Mouse (Mus musculus): ENCODE data around the gene Galnt9. TPM values are rescaled to one million over a fixed set of nuclear protein-coding genes. Genes with fewer than 3 reads are reported as not detected.

Galnt9 gene
- polyA plus RNA-seq, 1 experiment from 2014 or later, result 0.67 TPM

GRCm38 (mm10) chr5:110564986-110565644 lies 21.0 kb downstream of the Galnt9 start:
- peaks cover 21% of the 10 kb centered on the region for H3K4me1 ChIP-seq
- H3K9me3 ChIP-seq, result no peaks in the 10 kb centered on the region
- no peak for DNase-seq (ENCODE audit: extremely low spot score, low spot score)
- no peaks in the 10 kb centered on the region for H3K36me3 ChIP-seq (replicated peaks)
- no peak overlapping the region for H3K27ac ChIP-seq
- no peak overlapping the region for H3K4me3 ChIP-seq
- 49% methylated on average over 4 of the region's 4 CpGs for WGBS
- no peaks in the 10 kb centered on the region for H3K27me3 ChIP-seq (ENCODE audit: poor library complexity, severe bottlenecking)

GRCm38 (mm10) chr5:110567547-110567946 lies 23.4 kb downstream of the Galnt9 start:
- H3K4me1 ChIP-seq, result peaks cover 29% of the 10 kb centered on the region
- H3K9me3 ChIP-seq, result no peaks in the 10 kb centered on the region
- H3K27me3 ChIP-seq (ENCODE audit: poor library complexity, severe bottlenecking), result no peaks in the 10 kb centered on the region
- WGBS, result 95% methylated on average over 2 of the region's 2 CpGs
- no peak overlapping the region for H3K4me3 ChIP-seq
- no peak overlapping the region for H3K27ac ChIP-seq
- DNase-seq (ENCODE audit: extremely low spot score, low spot score), result no peak
- no peaks in the 10 kb centered on the region for H3K36me3 ChIP-seq (replicated peaks)

GRCm38 (mm10) chr5:110574888-110575287 lies 30.7 kb downstream of the Galnt9 start:
- Histone ChIP-seq H3K27ac (no peak overlapping the region), H3K36me3 (replicated peaks) (no peaks in the 10 kb centered on the region), H3K27me3 (ENCODE audit: poor library complexity, severe bottlenecking) (no peaks in the 10 kb centered on the region; the same call in 1 of the 2 replicates)

GRCm38 (mm10) chr5:110579296-110579695 lies 35.1 kb downstream of the Galnt9 start:
- WGBS, result 92% methylated on average over 4 of the region's 4 CpGs
- no peak overlapping the region for H3K4me3 ChIP-seq
- no peak overlapping the region for H3K27ac ChIP-seq
- H3K36me3 ChIP-seq (replicated peaks), result no peaks in the 10 kb centered on the region
- no peak for DNase-seq (ENCODE audit: extremely low spot score, low spot score)
- no peaks in the 10 kb centered on the region for H3K4me1 ChIP-seq
- no peaks in the 10 kb centered on the region for H3K9me3 ChIP-seq
- no peaks in the 10 kb centered on the region; the same call in 1 of the 2 replicates for H3K27me3 ChIP-seq (ENCODE audit: poor library complexity, severe bottlenecking)

More at GRCm38 (mm10) chr5:110574888-110575287, 30.7 kb downstream of the Galnt9 start:
- 0 out of 2 replicates have a peak, but pooled peaks cover 10% of the 10 kb centered on the region for H3K4me1 ChIP-seq
- DNase-seq (ENCODE audit: extremely low spot score, low spot score), result no peak
- H3K4me3 ChIP-seq, result no peak overlapping the region
- no peaks in the 10 kb centered on the region for H3K9me3 ChIP-seq
- 80% methylated on average over 6 of the region's 6 CpGs for WGBS

- Histone ChIP-seq H3K9me3 (no peaks in the 10 kb centered on the region), H3K4me1 (no peaks in the 10 kb centered on the region), H3K27ac (no peak overlapping the region), H3K36me3 (replicated peaks) (no peaks in the 10 kb centered on the region), H3K4me3 (no peak overlapping the region), H3K27me3 (ENCODE audit: poor library complexity, severe bottlenecking) (no peaks in the 10 kb centered on the region; the same call in 1 of the 2 replicates)
- no peak for DNase-seq (ENCODE audit: extremely low spot score, low spot score)
- 90% methylated on average over 19 of the region's 19 CpGs for WGBS
Observed at GRCm38 (mm10) chr5:110580569-110581239, 36.5 kb downstream of the Galnt9 start.

GRCm38 (mm10) chr5:110582647-110583538 lies 38.7 kb downstream of the Galnt9 start:
- H3K4me1 ChIP-seq, result no peaks in the 10 kb centered on the region
- H3K4me3 ChIP-seq, result no peak overlapping the region
- H3K27me3 ChIP-seq (ENCODE audit: poor library complexity, severe bottlenecking), result no peaks in the 10 kb centered on the region
- DNase-seq (ENCODE audit: extremely low spot score, low spot score), result no peak
- H3K9me3 ChIP-seq, result no peaks in the 10 kb centered on the region
- whole genome bisulfite sequencing, result 80% methylated on average over 10 of the region's 10 CpGs
- H3K27ac ChIP-seq, result no peak overlapping the region
- H3K36me3 ChIP-seq (replicated peaks), result no peaks in the 10 kb centered on the region

- Histone ChIP-seq H3K9me3 (no peaks in the 10 kb centered on the region), H3K4me3 (no peak overlapping the region), H3K27me3 (ENCODE audit: poor library complexity, severe bottlenecking) (no peaks in the 10 kb centered on the region), H3K36me3 (replicated peaks) (no peaks in the 10 kb centered on the region), H3K27ac (no peak overlapping the region), H3K4me1 (no peaks in the 10 kb centered on the region)
- DNase-seq (ENCODE audit: extremely low spot score, low spot score), result no peak
Observed at GRCm38 (mm10) chr5:110587467-110587866, 43.3 kb downstream of the Galnt9 start.

- H3K27me3 ChIP-seq (ENCODE audit: poor library complexity, severe bottlenecking), result no peaks in the 10 kb centered on the region
- H3K4me3 ChIP-seq, result no peak overlapping the region
- H3K9me3 ChIP-seq, result no peaks in the 10 kb centered on the region
- H3K36me3 ChIP-seq (replicated peaks), result no peaks in the 10 kb centered on the region
- H3K27ac ChIP-seq, result no peak overlapping the region
- 98% methylated on average over 8 of the region's 8 CpGs for WGBS
- DNase-seq (ENCODE audit: extremely low spot score, low spot score), result no peak
- H3K4me1 ChIP-seq, result no peaks in the 10 kb centered on the region
Observed at GRCm38 (mm10) chr5:110589833-110590232, 45.7 kb downstream of the Galnt9 start.

- H3K4me3 ChIP-seq, result no peak overlapping the region
- H3K9me3 ChIP-seq, result no peaks in the 10 kb centered on the region
- DNase-seq (ENCODE audit: extremely low spot score, low spot score), result no peak
- H3K27ac ChIP-seq, result no peak overlapping the region
- 92% methylated on average over 8 of the region's 8 CpGs for WGBS
- peaks cover 11% of the 10 kb centered on the region for H3K27me3 ChIP-seq (ENCODE audit: poor library complexity, severe bottlenecking)
- H3K4me1 ChIP-seq, result peaks cover 4% of the 10 kb centered on the region; the same call in 1 of the 2 replicates
- no peaks in the 10 kb centered on the region for H3K36me3 ChIP-seq (replicated peaks)
Observed at GRCm38 (mm10) chr5:110594465-110594864, 50.3 kb downstream of the Galnt9 start.

GRCm38 (mm10) chr5:110595341-110595740 lies 51.2 kb downstream of the Galnt9 start:
- DNase-seq (ENCODE audit: extremely low spot score, low spot score), result no peak
- no peaks in the 10 kb centered on the region for H3K36me3 ChIP-seq (replicated peaks)
- 94% methylated on average over 10 of the region's 10 CpGs for WGBS
- H3K9me3 ChIP-seq, result no peaks in the 10 kb centered on the region
- H3K27ac ChIP-seq, result no peak overlapping the region
- H3K27me3 ChIP-seq (ENCODE audit: poor library complexity, severe bottlenecking), result peaks cover 14% of the 10 kb centered on the region
- H3K4me3 ChIP-seq, result no peak overlapping the region
- peaks cover 4% of the 10 kb centered on the region; the same call in 1 of the 2 replicates for H3K4me1 ChIP-seq

GRCm38 (mm10) chr5:110596086-110596780 lies 52.1 kb downstream of the Galnt9 start:
- peaks cover 4% of the 10 kb centered on the region; the same call in 1 of the 2 replicates for H3K4me1 ChIP-seq
- H3K27me3 ChIP-seq (ENCODE audit: poor library complexity, severe bottlenecking), result peaks cover 14% of the 10 kb centered on the region
- WGBS, result 93% methylated on average over 15 of the region's 15 CpGs
- H3K9me3 ChIP-seq, result no peaks in the 10 kb centered on the region
- H3K4me3 ChIP-seq, result no peak overlapping the region
- H3K27ac ChIP-seq, result no peak overlapping the region
- no peaks in the 10 kb centered on the region for H3K36me3 ChIP-seq (replicated peaks)
- no peak for DNase-seq (ENCODE audit: extremely low spot score, low spot score)

- Histone ChIP-seq H3K27me3 (ENCODE audit: poor library complexity, severe bottlenecking) (peaks cover 16% of the 10 kb centered on the region), H3K4me3 (no peak overlapping the region), H3K4me1 (peaks cover 4% of the 10 kb centered on the region; the same call in 1 of the 2 replicates), H3K9me3 (no peaks in the 10 kb centered on the region), H3K36me3 (replicated peaks) (no peaks in the 10 kb centered on the region), H3K27ac (no peak overlapping the region)
- WGBS, result 77% methylated on average over 2 of the region's 2 CpGs
- no peak for DNase-seq (ENCODE audit: extremely low spot score, low spot score)
Observed at GRCm38 (mm10) chr5:110597502-110597901, 53.3 kb downstream of the Galnt9 start.

All from forebrain, embryonic 10.5 days (tissue).